Mouse (Mus musculus) MEL (cell line): Measurements from ENCODE around the gene Sbds. TPM values are rescaled to one million over a fixed set of nuclear protein-coding genes. Genes with fewer than 3 reads are reported as not detected.

Experiments
- DNase-seq: peaks from one replicate; pipeline ENCODE4 v3.0.0; 2011; ENCODE audit warnings: low read depth, low spot score
- H3K27ac ChIP-seq: 2 replicates; pipeline ENCODE4 v1.5.1; 2012; ENCODE audit warnings: low read depth, mild to moderate bottlenecking, control low read depth, low read length, moderate library complexity; ENCODE audit not compliant: control insufficient read depth
- H3K27me3 ChIP-seq, 2 experiments: fragments of 150-350 bp in 1 of 2; sonication (generic) in 1 of 2; 2 replicates each; pipeline ENCODE4 v1.6.1; 2012; ENCODE audit warnings: low read length in 2 of 2, mild to moderate bottlenecking in 2 of 2, improper control_type of control experiment in 1 of 2, moderate library complexity in 1 of 2; ENCODE audit not compliant: insufficient read depth in 2 of 2, control insufficient read depth in 1 of 2
- H3K36me3 ChIP-seq, 2 experiments: 2 replicates each; pipeline ENCODE4 v1.6.1; 2012 to 2014; ENCODE audit warnings: low read length in 2 of 2, improper control_type of control experiment in 1 of 2, inconsistent platforms in 1 of 2, mild to moderate bottlenecking in 1 of 2; ENCODE audit not compliant: insufficient read depth in 2 of 2, control insufficient read depth in 1 of 2
- H3K4me1 ChIP-seq, 2 experiments: fragments of 150-350 bp in 1 of 2; sonication (generic) in 1 of 2; 2 replicates each; pipeline ENCODE4 v1.6.1; 2012; ENCODE audit warnings: low read length in 2 of 2, improper control_type of control experiment in 1 of 2, mild to moderate bottlenecking in 1 of 2; ENCODE audit not compliant: insufficient read depth in 2 of 2, control insufficient read depth in 1 of 2
- H3K4me3 ChIP-seq, 2 experiments: fragments of 150-350 bp in 1 of 2; sonication (generic) in 1 of 2; 2 replicates each; pipeline ENCODE4 v1.5.1; 2012; ENCODE audit warnings: low read depth in 2 of 2, low read length in 2 of 2, mild to moderate bottlenecking in 2 of 2, moderate library complexity in 2 of 2, control low read depth in 1 of 2, improper control_type of control experiment in 1 of 2; ENCODE audit not compliant: control insufficient read depth in 1 of 2, insufficient read depth in 1 of 2
- H3K79me2 ChIP-seq: 2 replicates; pipeline ENCODE4 v1.6.1; 2012; ENCODE audit warnings: mild to moderate bottlenecking, low read length, moderate library complexity; ENCODE audit not compliant: control insufficient read depth, poor library complexity, insufficient read depth
- H3K9ac ChIP-seq: 2 replicates; pipeline ENCODE4 v1.6.1; 2012; ENCODE audit warnings: low read depth, mild to moderate bottlenecking, control low read depth, low read length, moderate library complexity; ENCODE audit not compliant: control insufficient read depth, poor library complexity, severe bottlenecking
- H3K9me3 ChIP-seq: fragments of 150-350 bp; sonication (generic); replicated peaks from 2 replicates; pipeline ENCODE4 v1.6.1; 2012; ENCODE audit warnings: mild to moderate bottlenecking, low read length, improper control_type of control experiment, moderate library complexity; ENCODE audit not compliant: insufficient read depth
- CTCF ChIP-seq, 3 experiments: IDR thresholded peaks in 2 of 3; conservative IDR thresholded peaks in 1 of 3; 2 replicates each; pipeline ENCODE4 v1.5.1; 2011 to 2012; ENCODE audit warnings: low read length in 3 of 3, low read depth in 2 of 3, mild to moderate bottlenecking in 2 of 3, improper control_type of control experiment in 1 of 3, inconsistent platforms in 1 of 3, mixed read lengths in 1 of 3, moderate library complexity in 1 of 3; ENCODE audit not compliant: control insufficient read depth in 1 of 3, insufficient read depth in 1 of 3, poor library complexity in 1 of 3, severe bottlenecking in 1 of 3
- E2F4 ChIP-seq: IDR thresholded peaks from 2 replicates; pipeline ENCODE4 v1.6.1; 2011; ENCODE audit warnings: low read depth, low read length, improper control_type of control experiment, borderline replicate concordance
- ELF1 ChIP-seq: IDR thresholded peaks from 2 replicates; pipeline ENCODE4 v1.6.1; 2014; ENCODE audit warnings: low read depth, mild to moderate bottlenecking, inconsistent platforms, low read length, improper control_type of control experiment, moderate library complexity
- ETS1 ChIP-seq: IDR thresholded peaks from 2 replicates; pipeline ENCODE4 v1.6.1; 2012; ENCODE audit warnings: low read depth, mild to moderate bottlenecking, inconsistent platforms, low read length, improper control_type of control experiment, moderate library complexity
- GABPA ChIP-seq: IDR thresholded peaks from 2 replicates; pipeline ENCODE4 v1.6.1; 2012; ENCODE audit warnings: low read depth, mild to moderate bottlenecking, inconsistent platforms, low read length, improper control_type of control experiment, moderate library complexity
- GATA1 ChIP-seq: IDR thresholded peaks from 2 replicates; pipeline ENCODE4 v1.6.1; 2011; ENCODE audit warnings: low read depth, low read length, improper control_type of control experiment
- HCFC1 ChIP-seq: IDR thresholded peaks from 2 replicates; pipeline ENCODE4 v1.6.1; 2012; ENCODE audit warnings: low read depth, mild to moderate bottlenecking, inconsistent platforms, low read length, improper control_type of control experiment, moderate library complexity
- KAT2A ChIP-seq: conservative IDR thresholded peaks from 2 replicates; pipeline ENCODE4 v1.6.1; 2012; ENCODE audit warnings: low read depth, low read length, improper control_type of control experiment, inconsistent platforms
- MAFK ChIP-seq: IDR thresholded peaks from 2 replicates; pipeline ENCODE4 v1.6.1; 2011; ENCODE audit warnings: low read depth, mild to moderate bottlenecking, low read length, improper control_type of control experiment, borderline replicate concordance
- MAX ChIP-seq: IDR thresholded peaks from 2 replicates; pipeline ENCODE4 v1.6.1; 2011; ENCODE audit warnings: low read length, improper control_type of control experiment
- MXI1 ChIP-seq: IDR thresholded peaks from 2 replicates; pipeline ENCODE4 v1.6.1; 2011; ENCODE audit warnings: mild to moderate bottlenecking, low read depth, low read length, improper control_type of control experiment
- NRF1 ChIP-seq: IDR thresholded peaks from 2 replicates; pipeline ENCODE4 v1.6.1; 2014; ENCODE audit warnings: low read depth, mild to moderate bottlenecking, inconsistent platforms, low read length, improper control_type of control experiment, moderate library complexity; ENCODE audit not compliant: poor library complexity, insufficient read depth, severe bottlenecking
- POLR2AphosphoS5 ChIP-seq: IDR thresholded peaks from 2 replicates; pipeline ENCODE4 v1.6.1; 2012; ENCODE audit warnings: low read depth, borderline replicate concordance, mild to moderate bottlenecking, inconsistent platforms, low read length, moderate library complexity, mixed read lengths
- RAD21 ChIP-seq: IDR thresholded peaks from 2 replicates; pipeline ENCODE4 v1.6.1; 2011; ENCODE audit warnings: mild to moderate bottlenecking, low read depth, low read length, improper control_type of control experiment
- SMC3 ChIP-seq: IDR thresholded peaks from 2 replicates; pipeline ENCODE4 v1.6.1; 2011; ENCODE audit warnings: low read depth, low read length, improper control_type of control experiment
- UBTF ChIP-seq: IDR thresholded peaks from 2 replicates; pipeline ENCODE4 v1.6.1; 2012; ENCODE audit warnings: low read depth, mild to moderate bottlenecking, inconsistent platforms, low read length, improper control_type of control experiment, moderate library complexity, borderline replicate concordance; ENCODE audit not compliant: insufficient read depth
- USF2 ChIP-seq, 2 experiments: IDR thresholded peaks; 2 replicates each; pipeline ENCODE4 v1.6.1; 2011 to 2012; ENCODE audit warnings: improper control_type of control experiment in 2 of 2, low read length in 2 of 2, borderline replicate concordance in 1 of 2, inconsistent platforms in 1 of 2, low read depth in 1 of 2, mild to moderate bottlenecking in 1 of 2; ENCODE audit not compliant: insufficient read depth in 1 of 2
- ZMIZ1 ChIP-seq: IDR thresholded peaks from 2 replicates; pipeline ENCODE4 v1.6.1; 2012; ENCODE audit warnings: low read depth, mild to moderate bottlenecking, inconsistent platforms, low read length, improper control_type of control experiment, moderate library complexity
- polyA plus RNA-seq, 2 experiments: library from polyadenylated mRNA; stranded (reverse) in 1 of 2; unstranded in 1 of 2; fragments of >175 nt in 1 of 2; fragments of >200 nt in 1 of 2; gene quantifications; 2 replicates each; pipeline versions ENCODE4 v1.2.1 to v1.2.4; 2012; ENCODE audit warnings: low replicate concordance in 2 of 2, low read depth in 1 of 2; ENCODE audit not compliant: insufficient read length in 2 of 2, insufficient read depth in 1 of 2, missing spikeins in 1 of 2
- total RNA-seq: library from RNA; depleted of rRNA; stranded (reverse); fragments of 300-350 nt; gene quantifications from 2 replicates; pipeline ENCODE4 v1.2.3, GENCODE M21; 2012; rRNA removed

Gene Sbds
- total and polyA plus RNA-seq, 3 experiments, result 74.7 to 88.1 TPM; not detected in 1

DNA sequence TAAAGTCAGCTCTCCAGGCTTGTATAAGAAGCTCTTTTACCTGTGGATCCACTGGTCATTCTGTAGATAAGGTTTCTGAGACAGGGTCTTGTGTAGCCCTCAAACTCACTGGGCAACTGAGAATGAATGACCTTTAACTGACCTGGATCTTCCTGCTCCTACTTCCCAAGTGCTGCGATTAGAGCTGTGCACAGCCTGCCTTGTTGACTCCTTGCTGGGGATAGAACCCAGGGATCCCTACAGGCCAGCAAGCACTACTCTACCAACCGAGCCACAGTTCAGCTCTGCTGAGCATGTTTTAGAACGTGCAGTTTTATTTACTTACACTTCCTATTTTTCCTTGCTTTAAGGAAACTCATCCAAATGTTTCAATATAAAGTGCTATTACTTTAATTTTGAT lies 57.9 kb downstream of the Sbds start:
- no peak for TF ChIP-seq HCFC1
- no peak for TF ChIP-seq MAFK
- TF ChIP-seq SMC3, result no peak
- no peak for TF ChIP-seq RAD21
- TF ChIP-seq KAT2A, result no peak
- no peak for TF ChIP-seq ELF1
- no peak for TF ChIP-seq NRF1
- TF ChIP-seq ETS1, result no peak
- TF ChIP-seq ZMIZ1, result no peak
- no peak for TF ChIP-seq USF2 (IDR thresholded peaks at IDR 0.05; ENCODE audit: borderline replicate concordance in 1 of 2, insufficient read depth in 1 of 2, low read depth in 1 of 2, low read length in 2 of 2)
- TF ChIP-seq, all 39 proteins: peak for 0
- peaks cover 0 to 40% of the 10 kb centered on the region in 2 experiments; a peak in 2 of 4 replicates for H3K36me3 ChIP-seq
- no peaks in the 10 kb centered on the region; a peak in 1 of 4 replicates for H3K4me1 ChIP-seq
- H3K4me3 ChIP-seq, result no peak overlapping the region
- no peak overlapping the region for H3K9ac ChIP-seq
- DNase-seq, result no peak
- H3K79me2 ChIP-seq, result no peaks in the 10 kb centered on the region
- H3K27me3 ChIP-seq, result no peaks in the 10 kb centered on the region
- H3K27ac ChIP-seq, result no peak overlapping the region
- H3K9me3 ChIP-seq, result no peaks in the 10 kb centered on the region

DNA sequence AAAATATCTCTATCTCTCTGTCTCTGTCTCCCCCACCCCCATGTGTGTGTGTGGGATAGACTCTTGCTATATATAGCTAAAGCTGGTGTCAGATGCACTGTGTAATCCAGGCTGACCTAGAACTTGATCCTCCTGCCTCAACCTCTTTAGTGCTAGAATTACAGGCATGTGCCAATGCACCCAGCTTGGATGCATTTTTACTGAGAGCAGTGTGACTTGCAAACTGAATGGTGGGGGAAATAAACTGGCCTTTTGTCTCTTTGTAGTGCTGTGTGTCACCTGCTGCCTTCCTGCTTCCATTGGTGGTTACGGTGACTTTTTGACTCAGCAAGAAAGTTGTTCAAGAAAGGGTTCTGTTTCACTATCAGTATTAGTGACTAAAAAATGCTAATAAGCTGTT lies 59.0 kb downstream of the Sbds start:
- Histone ChIP-seq H3K4me3 (no peak overlapping the region), H3K9ac (no peak overlapping the region), H3K27me3 (no peaks in the 10 kb centered on the region), H3K79me2 (no peaks in the 10 kb centered on the region), H3K9me3 (no peaks in the 10 kb centered on the region), H3K36me3 (peaks cover 0 to 38% of the 10 kb centered on the region in 2 experiments; a peak in 2 of 4 replicates), H3K27ac (no peak overlapping the region), H3K4me1 (no peaks in the 10 kb centered on the region; a peak in 1 of 4 replicates)
- DNase-seq, result no peak
- TF ChIP-seq POLR2AphosphoS5 (no peak), E2F4 (no peak), GATA1 (no peak), GABPA (no peak), MXI1 (no peak), RAD21 (no peak), NRF1 (no peak), CTCF (IDR thresholded peaks at IDR 0.05 in 2 of 3, conservative IDR thresholded peaks at IDR 0.05 in 1 of 3; ENCODE audit: control insufficient read depth in 1 of 3, insufficient read depth in 1 of 3, low read depth in 2 of 3, low read length in 3 of 3, poor library complexity in 1 of 3, severe bottlenecking in 1 of 3) (no peak), MAX (no peak), UBTF (no peak), KAT2A (no peak)

Other genes with a start within 250 kb of the Sbds start
- 15.8 and 17.3 TPM in 2 replicates for gene Asl, start 226.3 kb downstream of the Sbds start, total RNA-seq
- 10 to 100 TPM in 1 of 2 experiments, not detected in 1; 26.7 TPM for gene Asl, start 226.3 kb downstream of the Sbds start, polyA plus RNA-seq
- 60.9 and 69.6 TPM in 2 replicates for gene Crcp, start 226.2 kb downstream of the Sbds start, total RNA-seq
- gene Crcp, start 226.2 kb downstream of the Sbds start, polyA plus RNA-seq, result 10 to 100 TPM in 1 of 2 experiments, not detected in 1; 56.2 TPM
- gene Tpst1, start 182.2 kb downstream of the Sbds start, total RNA-seq, result 27.9 and 31.7 TPM in 2 replicates
- gene Tpst1, start 182.2 kb downstream of the Sbds start, polyA plus RNA-seq, result 10 to 100 TPM in 1 of 2 experiments, not detected in 1; 32.3 TPM
- gene Kctd7, start 110.7 kb downstream of the Sbds start, total RNA-seq, result 6.4 and 7.0 TPM in 2 replicates
- 1 to 10 TPM in 1 of 2 experiments, not detected in 1; 5.8 TPM for gene Kctd7, start 110.7 kb downstream of the Sbds start, polyA plus RNA-seq
- gene Rabgef1, start 83.7 kb downstream of the Sbds start, total RNA-seq, result 24.3 and 25.8 TPM in 2 replicates
- gene Rabgef1, start 83.7 kb downstream of the Sbds start, polyA plus RNA-seq, result 10 to 100 TPM in 1 of 2 experiments, not detected in 1; 35.1 TPM
- gene Tmem248, start 38.4 kb downstream of the Sbds start, total RNA-seq, result 50.5 and 58.2 TPM in 2 replicates
- gene Tmem248, start 38.4 kb downstream of the Sbds start, polyA plus RNA-seq, result 10 to 100 TPM in 1 of 2 experiments, not detected in 1; 55.5 TPM
- gene Tyw1, start 89 bp upstream of the Sbds start, total RNA-seq, result 33.0 and 38.8 TPM in 2 replicates
- gene Tyw1, start 89 bp upstream of the Sbds start, polyA plus RNA-seq, result 100 to 1,000 TPM in 1 of 2 experiments, 10 to 100 TPM in 1; 33.3 to 133 TPM
- not detected in 2 replicates for gene Caln1, start 113.9 kb upstream of the Sbds start, total RNA-seq
- not detected for gene Caln1, start 113.9 kb upstream of the Sbds start, polyA plus RNA-seq
- not detected in 2 replicates for gene A330070K13Rik, start 129.1 kb upstream of the Sbds start, total RNA-seq
- gene A330070K13Rik, start 129.1 kb upstream of the Sbds start, polyA plus RNA-seq, result not detected